Mouse (Mus musculus): ENCODE measurements around the gene Sorl1. TPM values are rescaled to one million over a fixed set of nuclear protein-coding genes. Genes with fewer than 3 reads are reported as not detected.

Sorl1 gene
- polyA plus RNA-seq, 1 experiment from 2014 or later = 1.0 TPM

GRCm38 (mm10) chr9:42044651-42045050 lies 79.4 kb downstream of the Sorl1 start:
- no peak for ATAC-seq (ENCODE audit: low read depth)
- Histone ChIP-seq H3K9ac (ENCODE audit: low read depth, low read length) (no peak overlapping the region), H3K4me3 (ENCODE audit: low read depth, low read length) (no peak overlapping the region), H3K4me1 (ENCODE audit: control insufficient read depth, low read depth, low read length) (no peaks in the 10 kb centered on the region), H3K4me2 (ENCODE audit: low read depth, low read length) (no peak overlapping the region), H3K9me3 (replicated peaks; ENCODE audit: control insufficient read depth, low read length) (no peaks in the 10 kb centered on the region), H3K27me3 (ENCODE audit: control insufficient read depth, insufficient read depth, low read depth, low read length) (no peaks in the 10 kb centered on the region), H3K27ac (ENCODE audit: low read length) (no peak overlapping the region), H3K36me3 (ENCODE audit: control insufficient read depth, insufficient read depth) (no peaks in the 10 kb centered on the region)
- WGBS (ENCODE audit: insufficient replicate concordance) = 81% methylated on average over 8 of the region's 8 CpGs

GRCm38 (mm10) chr9:42043934-42044333 lies 80.2 kb downstream of the Sorl1 start:
- Histone ChIP-seq H3K4me2 (ENCODE audit: low read depth, low read length) (no peak overlapping the region), H3K9me3 (replicated peaks; ENCODE audit: control insufficient read depth, low read length) (no peaks in the 10 kb centered on the region), H3K4me3 (ENCODE audit: low read depth, low read length) (no peak overlapping the region), H3K4me1 (ENCODE audit: control insufficient read depth, low read depth, low read length) (no peaks in the 10 kb centered on the region), H3K9ac (ENCODE audit: low read depth, low read length) (no peak overlapping the region), H3K36me3 (ENCODE audit: control insufficient read depth, insufficient read depth) (no peaks in the 10 kb centered on the region), H3K27ac (ENCODE audit: low read length) (no peak overlapping the region), H3K27me3 (ENCODE audit: control insufficient read depth, insufficient read depth, low read depth, low read length) (no peaks in the 10 kb centered on the region)
- no peak for ATAC-seq (ENCODE audit: low read depth)
- WGBS (ENCODE audit: insufficient replicate concordance) = 60% methylated on average over 8 of the region's 8 CpGs

GRCm38 (mm10) chr9:42039000-42039992 lies 84.8 kb downstream of the Sorl1 start:
- Histone ChIP-seq H3K9me3 (replicated peaks; ENCODE audit: control insufficient read depth, low read length) (no peaks in the 10 kb centered on the region), H3K4me2 (ENCODE audit: low read depth, low read length) (no peak overlapping the region), H3K9ac (ENCODE audit: low read depth, low read length) (no peak overlapping the region), H3K36me3 (ENCODE audit: control insufficient read depth, insufficient read depth) (no peaks in the 10 kb centered on the region), H3K27me3 (ENCODE audit: control insufficient read depth, insufficient read depth, low read depth, low read length) (no peaks in the 10 kb centered on the region), H3K4me3 (ENCODE audit: low read depth, low read length) (no peak overlapping the region), H3K4me1 (ENCODE audit: control insufficient read depth, low read depth, low read length) (no peaks in the 10 kb centered on the region), H3K27ac (ENCODE audit: low read length) (no peak overlapping the region)
- 57% methylated on average over 18 of the region's 18 CpGs for WGBS (ENCODE audit: insufficient replicate concordance)
- no peak for ATAC-seq (ENCODE audit: low read depth)

- no peaks in the 10 kb centered on the region for H3K9me3 ChIP-seq (replicated peaks; ENCODE audit: control insufficient read depth, low read length)
- H3K36me3 ChIP-seq (ENCODE audit: control insufficient read depth, insufficient read depth) = no peaks in the 10 kb centered on the region
- 71% methylated on average over 11 of the region's 11 CpGs for WGBS (ENCODE audit: insufficient replicate concordance)
- ATAC-seq (ENCODE audit: low read depth) = no peak
- no peak overlapping the region for H3K4me2 ChIP-seq (ENCODE audit: low read depth, low read length)
- no peaks in the 10 kb centered on the region for H3K4me1 ChIP-seq (ENCODE audit: control insufficient read depth, low read depth, low read length)
- no peak overlapping the region for H3K27ac ChIP-seq (ENCODE audit: low read length)
- no peaks in the 10 kb centered on the region for H3K27me3 ChIP-seq (ENCODE audit: control insufficient read depth, insufficient read depth, low read depth, low read length)
- H3K4me3 ChIP-seq (ENCODE audit: low read depth, low read length) = no peak overlapping the region
- H3K9ac ChIP-seq (ENCODE audit: low read depth, low read length) = no peak overlapping the region
Observed at GRCm38 (mm10) chr9:42036885-42037284, 87.2 kb downstream of the Sorl1 start.

- no peak for ATAC-seq (ENCODE audit: low read depth)
- no peaks in the 10 kb centered on the region for H3K27me3 ChIP-seq (ENCODE audit: control insufficient read depth, insufficient read depth, low read depth, low read length)
- WGBS (ENCODE audit: insufficient replicate concordance) = 38% methylated on average over 5 of the region's 5 CpGs
- H3K27ac ChIP-seq (ENCODE audit: low read length) = no peak overlapping the region
- H3K4me1 ChIP-seq (ENCODE audit: control insufficient read depth, low read depth, low read length) = no peaks in the 10 kb centered on the region
- H3K36me3 ChIP-seq (ENCODE audit: control insufficient read depth, insufficient read depth) = no peaks in the 10 kb centered on the region
- no peak overlapping the region for H3K4me3 ChIP-seq (ENCODE audit: low read depth, low read length)
- H3K9me3 ChIP-seq (replicated peaks; ENCODE audit: control insufficient read depth, low read length) = no peaks in the 10 kb centered on the region
- H3K9ac ChIP-seq (ENCODE audit: low read depth, low read length) = no peak overlapping the region
- H3K4me2 ChIP-seq (ENCODE audit: low read depth, low read length) = no peak overlapping the region
Observed at GRCm38 (mm10) chr9:42035995-42036394, 88.1 kb downstream of the Sorl1 start.

GRCm38 (mm10) chr9:42035213-42035765 lies 88.8 kb downstream of the Sorl1 start:
- WGBS (ENCODE audit: insufficient replicate concordance) = 71% methylated on average over 12 of the region's 12 CpGs
- H3K27ac ChIP-seq (ENCODE audit: low read length) = no peak overlapping the region
- H3K9me3 ChIP-seq (replicated peaks; ENCODE audit: control insufficient read depth, low read length) = no peaks in the 10 kb centered on the region
- H3K4me3 ChIP-seq (ENCODE audit: low read depth, low read length) = no peak overlapping the region
- H3K27me3 ChIP-seq (ENCODE audit: control insufficient read depth, insufficient read depth, low read depth, low read length) = no peaks in the 10 kb centered on the region
- no peaks in the 10 kb centered on the region for H3K4me1 ChIP-seq (ENCODE audit: control insufficient read depth, low read depth, low read length)
- ATAC-seq (ENCODE audit: low read depth) = no peak
- no peak overlapping the region for H3K4me2 ChIP-seq (ENCODE audit: low read depth, low read length)
- H3K36me3 ChIP-seq (ENCODE audit: control insufficient read depth, insufficient read depth) = no peaks in the 10 kb centered on the region
- H3K9ac ChIP-seq (ENCODE audit: low read depth, low read length) = no peak overlapping the region

- no peak for ATAC-seq (ENCODE audit: low read depth)
- WGBS (ENCODE audit: insufficient replicate concordance) = 17% methylated on average over 9 of the region's 9 CpGs
- no peaks in the 10 kb centered on the region for H3K36me3 ChIP-seq (ENCODE audit: control insufficient read depth, insufficient read depth)
Observed at GRCm38 (mm10) chr9:42034116-42034520, 90.0 kb downstream of the Sorl1 start.

GRCm38 (mm10) chr9:42033291-42034115 lies 90.6 kb downstream of the Sorl1 start:
- H3K9me3 ChIP-seq (replicated peaks; ENCODE audit: control insufficient read depth, low read length) = no peaks in the 10 kb centered on the region
- H3K4me2 ChIP-seq (ENCODE audit: low read depth, low read length) = no peak overlapping the region
- no peaks in the 10 kb centered on the region for H3K27me3 ChIP-seq (ENCODE audit: control insufficient read depth, insufficient read depth, low read depth, low read length)
- H3K36me3 ChIP-seq (ENCODE audit: control insufficient read depth, insufficient read depth) = no peaks in the 10 kb centered on the region
- no peak overlapping the region for H3K4me3 ChIP-seq (ENCODE audit: low read depth, low read length)
- WGBS (ENCODE audit: insufficient replicate concordance) = 57% methylated on average over 19 of the region's 19 CpGs
- no peak for ATAC-seq (ENCODE audit: low read depth)
- H3K9ac ChIP-seq (ENCODE audit: low read depth, low read length) = no peak overlapping the region
- no peak overlapping the region for H3K27ac ChIP-seq (ENCODE audit: low read length)
- no peaks in the 10 kb centered on the region for H3K4me1 ChIP-seq (ENCODE audit: control insufficient read depth, low read depth, low read length)

More at GRCm38 (mm10) chr9:42034116-42034520, 90.0 kb downstream of the Sorl1 start:
- H3K27me3 ChIP-seq (ENCODE audit: control insufficient read depth, insufficient read depth, low read depth, low read length) = no peaks in the 10 kb centered on the region
- H3K9me3 ChIP-seq (replicated peaks; ENCODE audit: control insufficient read depth, low read length) = no peaks in the 10 kb centered on the region
- no peaks in the 10 kb centered on the region for H3K4me1 ChIP-seq (ENCODE audit: control insufficient read depth, low read depth, low read length)
- no peak overlapping the region for H3K4me2 ChIP-seq (ENCODE audit: low read depth, low read length)
- no peak overlapping the region for H3K4me3 ChIP-seq (ENCODE audit: low read depth, low read length)
- no peak overlapping the region for H3K9ac ChIP-seq (ENCODE audit: low read depth, low read length)
- H3K27ac ChIP-seq (ENCODE audit: low read length) = no peak overlapping the region

Measured in liver, embryonic 16.5 days (tissue).